Mouse (Mus musculus) lung, postnatal 0 days (tissue): ENCODE results near the gene Taldo1. TPM values are rescaled to one million over a fixed set of nuclear protein-coding genes. Genes with fewer than 3 reads are reported as not detected.

ENCODE experiments used
- ATAC-seq: fragments of 200-750 bp; cut with Nextera tagmentation; 2 replicates; pipeline ENCODE4 v1.8.0; 2017; ENCODE audit warnings: moderate library complexity
- DNase-seq: peaks from one replicate; pipeline ENCODE4 v3.0.0-alpha.2; 2016; ENCODE audit warnings: low spot score
- H3K27ac ChIP-seq: fragments of 300-500 bp; sonication (generic); 2 replicates; pipeline ENCODE4 v1.5.1; 2014; ENCODE audit warnings: antibody characterized with exemption, mild to moderate bottlenecking, low read length, mixed read lengths
- H3K27me3 ChIP-seq: fragments of 300-500 bp; sonication (generic); replicated peaks from 2 replicates; pipeline ENCODE4 v1.6.1; 2014; ENCODE audit warnings: low read length, mixed read lengths; ENCODE audit not compliant: insufficient read depth
- H3K36me3 ChIP-seq: fragments of 300-500 bp; sonication (generic); 2 replicates; pipeline ENCODE4 v1.6.1; 2014; ENCODE audit warnings: low read length, mixed read lengths; ENCODE audit not compliant: insufficient read depth
- H3K4me1 ChIP-seq: fragments of 300-500 bp; sonication (generic); 2 replicates; pipeline ENCODE4 v1.6.1; 2014; ENCODE audit warnings: antibody characterized with exemption, low read depth, low read length, mixed read lengths; ENCODE audit not compliant: insufficient read depth
- H3K4me2 ChIP-seq: fragments of 300-500 bp; sonication (generic); replicated peaks from 2 replicates; pipeline ENCODE4 v1.6.1; 2014; ENCODE audit warnings: low read depth, mild to moderate bottlenecking, low read length, moderate library complexity, mixed read lengths
- H3K4me3 ChIP-seq: fragments of 300-500 bp; sonication (generic); 2 replicates; pipeline ENCODE4 v1.5.1; 2014; ENCODE audit warnings: low read depth, low read length
- H3K9ac ChIP-seq: fragments of 300-500 bp; sonication (generic); replicated peaks from 2 replicates; pipeline ENCODE4 v1.6.1; 2014; ENCODE audit warnings: low read depth, mild to moderate bottlenecking
- H3K9me3 ChIP-seq: fragments of 300-500 bp; sonication (generic); 2 replicates; pipeline ENCODE4 v1.6.1; 2016; ENCODE audit warnings: low read length, mixed read lengths
- CTCF ChIP-seq: IDR thresholded peaks from 2 replicates; pipeline ENCODE4 v1.5.1; 2016; ENCODE audit warnings: antibody characterized with exemption, mild to moderate bottlenecking
- EP300 ChIP-seq: IDR thresholded peaks from 2 replicates; pipeline ENCODE4 v1.6.1; 2016; ENCODE audit warnings: antibody characterized with exemption, mild to moderate bottlenecking, control low read depth
- WGBS: fragments of 180-500 bp; shearing (Covaris S2); extraction: QIAGEN DNeasy Blood & Tissue Kit; methylation state at CpG from one replicate; pipeline ENCODE4 v1.1.7; 2014; 5-methylcytosine and 5-hydroxymethylcytosine counted together
- polyA plus RNA-seq: library from polyadenylated mRNA; unstranded; fragments of >200 nt; fragmentation: Nextera tagmentation; extraction: Ambion mirVana; gene quantifications from 2 replicates; pipeline ENCODE4 v1.2.1, GENCODE M21; 2015

Gene Taldo1
- polyA plus RNA-seq, 1 experiment from 2014 or later, result 276 TPM

DNA sequence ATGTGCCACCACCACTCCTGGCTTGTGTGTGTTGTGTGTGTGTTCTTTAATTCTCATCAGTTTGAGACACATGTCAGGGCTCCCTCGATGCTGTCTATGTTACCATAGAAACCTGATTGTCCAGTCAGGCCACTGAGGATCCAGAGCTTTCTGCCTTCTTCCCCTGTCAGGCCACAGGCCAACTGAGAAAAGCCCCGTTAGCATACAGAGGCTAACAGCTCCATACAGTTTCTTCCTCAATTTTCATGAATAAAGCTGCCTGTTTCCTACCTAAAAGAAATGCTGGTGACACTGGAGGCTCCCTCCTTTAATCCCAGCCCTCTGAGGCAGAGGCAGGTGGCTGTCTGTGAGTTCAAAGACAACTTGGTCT lies 44.5 kb downstream of the Taldo1 start:
- peaks cover 20% of the 10 kb centered on the region for H3K4me1 ChIP-seq
- H3K27me3 ChIP-seq, result no peaks in the 10 kb centered on the region
- ATAC-seq, result no peak
- no peak overlapping the region for H3K9ac ChIP-seq
- 50% methylated on average over 2 of the region's 2 CpGs for WGBS
- H3K4me2 ChIP-seq, result peak overlapping the region; percentile 86
- H3K36me3 ChIP-seq, result no peaks in the 10 kb centered on the region; the same call in 1 of the 2 replicates
- H3K4me3 ChIP-seq, result peak overlapping the region; percentile 65; the same call in 1 of the 2 replicates
- DNase-seq, result no peak
- H3K27ac ChIP-seq, result no peak overlapping the region
- no peaks in the 10 kb centered on the region for H3K9me3 ChIP-seq
- TF ChIP-seq EP300 (no peak), CTCF (no peak)

DNA sequence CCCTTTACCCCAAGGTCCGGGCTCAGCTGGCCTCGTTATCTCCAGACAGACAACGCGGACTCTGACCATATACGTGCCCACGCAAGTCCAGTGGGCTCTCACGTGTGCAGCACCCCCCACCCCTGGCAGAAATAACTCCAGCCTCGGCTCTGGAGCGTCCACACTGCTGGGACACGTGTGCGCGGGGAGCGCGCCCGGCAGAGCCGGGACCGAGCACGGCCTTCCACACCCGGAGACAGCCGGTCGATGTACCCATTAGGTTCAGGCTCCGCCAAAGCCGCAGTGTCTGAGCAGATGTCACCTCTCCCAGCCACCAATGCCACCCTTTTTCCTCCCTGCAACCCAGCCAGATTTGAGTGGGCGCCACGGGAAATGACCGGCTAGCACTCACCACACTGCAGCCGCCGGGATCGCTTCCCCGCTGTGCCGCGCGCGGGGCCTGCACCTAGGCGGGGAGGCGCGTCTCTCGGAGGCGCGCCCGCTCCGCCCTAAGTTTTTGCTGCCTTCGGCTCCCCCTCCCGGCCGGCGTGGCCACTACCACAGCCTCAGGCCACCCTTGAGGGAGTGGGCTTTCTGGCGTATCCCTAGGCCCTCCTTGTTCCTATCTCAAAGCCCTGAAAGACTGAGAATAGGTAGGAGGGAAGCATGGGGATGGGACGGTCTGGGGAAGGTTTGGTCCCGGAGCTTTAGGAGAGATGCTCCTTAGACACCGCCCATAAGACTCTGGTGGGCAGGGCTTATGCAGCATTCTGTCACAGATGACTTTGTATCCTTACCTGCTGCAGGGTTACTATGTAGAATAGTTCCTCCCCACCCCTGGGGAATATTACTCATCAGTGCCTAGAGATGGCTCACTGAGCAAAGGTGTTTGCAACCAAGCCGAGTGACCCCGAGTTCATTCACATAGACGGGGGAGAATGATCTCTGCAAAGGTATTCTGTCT lies 45.5 kb downstream of the Taldo1 start, which contains the start of gene Slc25a22:
Gene Slc25a22 (minus strand): TSS at position 715 of the 943 bp plus-strand sequence.
- Histone ChIP-seq H3K9ac (peak within 1 kb of the TSS; percentile 36), H3K27ac (0 out of 2 replicates have a peak within 1 kb of the TSS, but pooled peaks have one; percentile 20), H3K27me3 (no peaks in the 10 kb centered on the region), H3K4me1 (peaks cover 20% of the 10 kb centered on the region), H3K4me3 (peak within 1 kb of the TSS; percentile 65), H3K9me3 (no peaks in the 10 kb centered on the region), H3K36me3 (no peaks in the 10 kb centered on the region), H3K4me2 (peak within 1 kb of the TSS; percentile 86)
- 5% methylated on average over 52 of the region's 53 CpGs for WGBS
- DNase-seq (peak; percentile 87), ATAC-seq (peak; percentile 86)
- peak; percentile 83 for TF ChIP-seq CTCF
- no peak for TF ChIP-seq EP300

DNA sequence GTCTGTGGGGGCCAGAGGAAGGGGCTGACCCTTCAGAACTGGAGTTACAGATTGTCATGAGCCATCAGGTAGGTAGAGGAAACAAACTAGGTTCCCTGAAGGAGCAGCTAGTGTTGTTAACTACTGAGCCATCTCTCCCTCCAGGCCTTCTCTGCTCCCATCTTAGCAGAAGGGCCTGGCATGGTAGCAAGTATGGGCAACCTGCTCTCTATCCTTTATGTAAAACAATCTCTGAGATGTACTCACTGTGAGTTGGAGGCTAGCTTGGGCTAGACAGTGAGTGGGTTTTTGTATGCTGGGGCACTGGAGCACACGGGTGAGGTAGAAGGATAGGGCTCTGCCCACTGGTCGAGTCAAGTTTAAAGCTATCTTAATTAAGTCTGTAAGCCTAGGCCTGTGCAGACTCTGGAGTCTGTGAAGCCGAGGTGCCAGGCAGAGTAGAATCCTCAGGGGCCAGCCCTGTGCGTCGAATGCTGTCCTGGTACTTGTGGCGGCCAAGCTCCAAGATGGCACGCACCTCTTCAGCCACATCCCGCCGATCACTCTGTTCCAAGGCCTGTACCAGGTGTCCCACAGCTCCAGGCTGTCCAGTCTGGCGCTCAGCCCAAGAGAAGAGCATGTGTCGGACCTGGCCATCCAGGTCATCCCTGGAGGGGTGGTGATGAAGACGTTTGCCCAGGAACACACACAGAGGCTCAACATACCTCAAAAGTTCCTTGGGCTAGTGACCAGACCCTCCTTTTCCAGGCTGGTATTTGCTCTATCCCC lies 46.4 kb downstream of the Taldo1 start:
- Histone ChIP-seq H3K36me3 (no peaks in the 10 kb centered on the region), H3K9ac (no peak overlapping the region), H3K4me1 (peaks cover 25% of the 10 kb centered on the region), H3K27me3 (no peaks in the 10 kb centered on the region), H3K4me3 (no peak overlapping the region), H3K4me2 (no peak overlapping the region), H3K27ac (no peak overlapping the region), H3K9me3 (no peaks in the 10 kb centered on the region)
- no peak for ATAC-seq
- 90% methylated on average over 12 of the region's 12 CpGs for WGBS
- TF ChIP-seq EP300 (no peak), CTCF (no peak)
- no peak for DNase-seq

DNA sequence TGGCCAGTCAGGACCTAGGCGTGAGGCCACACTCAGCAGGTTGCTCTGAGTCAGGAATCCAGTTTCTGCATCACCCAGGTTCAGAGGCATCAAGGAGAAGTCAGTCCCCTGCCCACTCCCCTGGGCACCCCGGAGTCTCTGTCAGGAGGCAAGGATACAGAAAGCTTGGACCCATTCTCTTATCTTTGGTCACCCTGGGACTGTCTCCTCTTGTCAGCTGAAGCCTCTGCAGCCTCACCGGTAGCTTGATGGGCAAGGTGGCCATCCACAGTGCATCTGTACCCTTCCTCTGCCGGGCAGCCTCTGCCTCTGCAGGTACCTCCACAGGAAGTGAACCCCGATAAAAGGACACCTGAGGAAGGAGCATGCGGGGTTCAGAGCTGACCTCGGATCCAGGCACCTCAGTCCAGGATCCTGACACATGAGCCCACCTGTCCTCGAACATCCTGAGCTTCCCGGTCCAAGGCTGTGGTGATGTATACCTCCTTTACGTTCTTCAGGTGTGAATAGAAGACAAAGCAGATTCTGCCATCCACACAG lies 47.2 kb downstream of the Taldo1 start:
- H3K4me2 ChIP-seq, result no peak overlapping the region
- WGBS, result 93% methylated on average over 10 of the region's 10 CpGs
- H3K4me1 ChIP-seq, result peaks cover 27% of the 10 kb centered on the region
- TF ChIP-seq EP300 (no peak), CTCF (no peak)
- DNase-seq (no peak), ATAC-seq (no peak)
- no peaks in the 10 kb centered on the region for H3K36me3 ChIP-seq
- no peak overlapping the region for H3K27ac ChIP-seq
- H3K4me3 ChIP-seq, result no peak overlapping the region
- no peaks in the 10 kb centered on the region for H3K9me3 ChIP-seq
- H3K9ac ChIP-seq, result no peak overlapping the region
- no peaks in the 10 kb centered on the region for H3K27me3 ChIP-seq

DNA sequence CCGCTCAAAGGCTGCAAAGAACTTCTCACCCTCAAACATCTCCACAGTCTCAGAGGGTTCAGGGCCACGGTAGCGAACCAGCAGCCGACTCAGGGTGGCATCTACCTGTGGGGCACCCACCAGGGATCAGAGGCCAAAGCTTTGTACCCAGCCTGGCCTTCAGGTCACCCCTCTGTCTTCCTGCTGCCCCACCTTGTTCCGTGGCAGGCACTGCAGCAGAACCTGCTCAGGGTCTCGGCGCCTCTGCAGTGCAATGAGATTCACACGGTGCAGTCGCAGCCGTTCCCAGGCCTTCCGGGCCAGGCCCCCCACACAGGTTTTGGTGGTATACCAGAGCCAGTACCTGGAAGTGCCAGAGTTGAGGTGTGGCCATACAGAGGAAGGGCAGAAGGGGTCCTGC lies 47.8 kb downstream of the Taldo1 start:
- Histone ChIP-seq H3K4me3 (no peak overlapping the region), H3K36me3 (no peaks in the 10 kb centered on the region), H3K9ac (no peak overlapping the region), H3K27ac (no peak overlapping the region), H3K27me3 (no peaks in the 10 kb centered on the region), H3K9me3 (no peaks in the 10 kb centered on the region), H3K4me1 (peaks cover 21% of the 10 kb centered on the region), H3K4me2 (no peak overlapping the region)
- ATAC-seq (no peak), DNase-seq (no peak)
- WGBS, result 96% methylated on average over 11 of the region's 11 CpGs
- TF ChIP-seq CTCF, result no peak
- no peak for TF ChIP-seq EP300

DNA sequence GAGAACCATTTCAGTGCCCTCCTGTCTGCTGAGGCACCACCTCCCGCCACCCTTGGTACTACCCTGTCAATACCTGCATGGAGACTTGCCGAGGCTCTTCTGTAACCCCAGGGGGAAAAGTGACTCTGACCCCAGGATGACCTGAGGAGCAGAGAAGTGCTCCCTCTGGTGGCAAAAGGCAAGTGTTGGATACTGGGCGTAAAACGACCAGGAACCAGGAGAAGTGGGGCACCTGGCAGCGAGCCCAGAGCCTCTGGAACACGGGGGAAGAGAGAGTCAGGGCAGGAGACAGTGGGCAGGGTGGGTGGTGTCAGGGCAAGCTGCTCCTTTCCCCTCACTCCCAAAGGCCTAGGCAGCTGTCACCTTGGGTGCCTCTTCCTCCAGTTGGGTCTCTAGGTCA lies 48.6 kb downstream of the Taldo1 start:
- H3K4me3 ChIP-seq, result no peak overlapping the region
- H3K9ac ChIP-seq, result no peak overlapping the region
- DNase-seq (peak; percentile 82), ATAC-seq (0 out of 2 replicates have a peak, but pooled peaks have one; percentile 7)
- peak; percentile 85 for TF ChIP-seq CTCF
- no peak for TF ChIP-seq EP300
- H3K4me1 ChIP-seq, result peaks cover 18% of the 10 kb centered on the region
- 20% methylated on average over 6 of the region's 6 CpGs for WGBS
- H3K4me2 ChIP-seq, result no peak overlapping the region
- H3K36me3 ChIP-seq, result no peaks in the 10 kb centered on the region
- H3K9me3 ChIP-seq, result no peaks in the 10 kb centered on the region
- H3K27me3 ChIP-seq, result no peaks in the 10 kb centered on the region
- H3K27ac ChIP-seq, result no peak overlapping the region
